Mouse (Mus musculus): ENCODE measurements around the gene Ikzf1. TPM values are rescaled to one million over a fixed set of nuclear protein-coding genes. Genes with fewer than 3 reads are reported as not detected.

The Ikzf1 gene
- polyA plus RNA-seq, 1 experiment from 2014 or later, result 1.5 TPM

DNA sequence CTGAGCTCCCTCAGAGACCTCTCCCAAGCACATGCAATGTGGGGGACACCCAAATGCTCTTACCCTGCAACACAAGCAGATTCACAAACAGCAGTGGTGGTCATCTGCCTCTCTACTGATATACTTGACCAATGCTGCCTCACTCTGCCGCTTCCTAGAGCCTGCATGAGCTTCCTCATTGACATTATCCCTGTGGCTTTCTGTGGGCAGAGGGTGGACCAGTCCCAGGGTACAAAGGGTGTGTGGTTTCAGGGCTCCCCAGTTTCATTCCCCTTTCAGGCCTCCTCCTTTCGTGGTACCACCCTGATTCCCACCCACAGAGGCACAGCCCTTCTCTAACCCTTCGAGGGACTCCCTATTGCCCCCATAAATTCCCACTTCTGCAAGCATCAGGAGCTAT lies 92.4 kb downstream of the Ikzf1 start:
- Histone ChIP-seq H3K36me3 (ENCODE audit: control insufficient read depth, insufficient read depth, low read length) (no peaks in the 10 kb centered on the region), H3K27me3 (ENCODE audit: control insufficient read depth, insufficient read depth, low read length) (no peaks in the 10 kb centered on the region), H3K4me2 (ENCODE audit: low read length) (no peak overlapping the region), H3K27ac (replicated peaks in 1 of 2; ENCODE audit: control insufficient read depth in 1 of 2, insufficient read depth in 1 of 2, low read depth in 2 of 2, low read length in 2 of 2) (no peak overlapping the region), H3K4me1 (ENCODE audit: control insufficient read depth in 2 of 2, insufficient read depth in 2 of 2, low read length in 2 of 2) (no peaks in the 10 kb centered on the region), H3K4me3 (ENCODE audit: control insufficient read depth in 1 of 2, insufficient read depth in 1 of 2, low read depth in 1 of 2, low read length in 2 of 2) (no peak overlapping the region), H3K9ac (ENCODE audit: low read length) (no peak overlapping the region), H3K9me3 (ENCODE audit: control insufficient read depth, low read length) (no peaks in the 10 kb centered on the region)
- WGBS, result 60% methylated on average over 3 of the region's 3 CpGs
- ATAC-seq (ENCODE audit: insufficient number of reproducible peaks, insufficient read depth, low FRiP score, low read depth), result no peak

DNA sequence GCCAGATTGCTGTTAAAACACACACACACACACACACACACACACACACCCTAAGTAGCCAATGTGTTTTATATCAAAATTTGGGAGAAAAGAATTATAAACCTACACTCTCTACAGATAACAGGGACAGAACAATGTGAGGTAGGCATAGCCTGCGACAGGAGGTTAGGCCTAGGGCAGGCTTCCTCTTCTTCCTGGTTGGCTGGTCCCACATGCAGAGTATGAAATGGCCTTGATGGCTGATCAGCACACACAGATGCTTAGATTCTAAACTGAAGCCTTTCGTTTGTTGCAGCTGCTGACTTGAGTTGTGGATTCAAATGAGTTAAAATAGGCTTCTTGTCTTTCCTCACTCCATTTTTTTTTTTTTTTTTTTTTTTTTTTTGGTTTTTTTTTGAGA lies 93.0 kb downstream of the Ikzf1 start:
- H3K4me3 ChIP-seq (ENCODE audit: control insufficient read depth in 1 of 2, insufficient read depth in 1 of 2, low read depth in 1 of 2, low read length in 2 of 2), result no peak overlapping the region
- H3K9ac ChIP-seq (ENCODE audit: low read length), result no peak overlapping the region
- H3K4me2 ChIP-seq (ENCODE audit: low read length), result no peak overlapping the region
- no peaks in the 10 kb centered on the region for H3K27me3 ChIP-seq (ENCODE audit: control insufficient read depth, insufficient read depth, low read length)
- H3K36me3 ChIP-seq (ENCODE audit: control insufficient read depth, insufficient read depth, low read length), result no peaks in the 10 kb centered on the region
- ATAC-seq (ENCODE audit: insufficient number of reproducible peaks, insufficient read depth, low FRiP score, low read depth), result no peak
- 73% methylated on average over 2 of the region's 2 CpGs for WGBS
- no peaks in the 10 kb centered on the region for H3K9me3 ChIP-seq (ENCODE audit: control insufficient read depth, low read length)
- no peak overlapping the region for H3K27ac ChIP-seq (replicated peaks in 1 of 2; ENCODE audit: control insufficient read depth in 1 of 2, insufficient read depth in 1 of 2, low read depth in 2 of 2, low read length in 2 of 2)
- H3K4me1 ChIP-seq (ENCODE audit: control insufficient read depth in 2 of 2, insufficient read depth in 2 of 2, low read length in 2 of 2), result no peaks in the 10 kb centered on the region

DNA sequence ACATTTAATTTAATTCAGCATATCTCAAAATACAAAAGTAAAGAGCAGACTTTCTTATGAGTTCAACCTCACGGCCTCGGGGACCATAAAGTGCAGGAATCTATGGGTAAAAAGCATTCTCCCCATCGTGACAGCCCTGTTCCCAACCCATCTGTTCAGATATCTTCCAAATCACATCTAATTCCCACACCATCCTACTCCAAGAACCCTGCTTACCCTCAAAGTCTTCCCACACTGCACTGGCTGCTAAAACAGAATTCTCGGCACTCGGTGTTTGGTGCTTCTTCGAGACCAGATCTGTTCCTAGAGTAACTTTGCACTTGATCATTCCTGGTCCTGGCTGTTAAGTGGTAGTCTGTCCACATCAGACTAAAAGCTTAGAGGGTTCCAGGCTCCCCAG lies 93.5 kb downstream of the Ikzf1 start:
- Histone ChIP-seq H3K4me1 (ENCODE audit: control insufficient read depth in 2 of 2, insufficient read depth in 2 of 2, low read length in 2 of 2) (no peaks in the 10 kb centered on the region), H3K9me3 (ENCODE audit: control insufficient read depth, low read length) (no peaks in the 10 kb centered on the region), H3K4me3 (ENCODE audit: control insufficient read depth in 1 of 2, insufficient read depth in 1 of 2, low read depth in 1 of 2, low read length in 2 of 2) (no peak overlapping the region), H3K4me2 (ENCODE audit: low read length) (no peak overlapping the region), H3K27ac (replicated peaks in 1 of 2; ENCODE audit: control insufficient read depth in 1 of 2, insufficient read depth in 1 of 2, low read depth in 2 of 2, low read length in 2 of 2) (no peak overlapping the region), H3K36me3 (ENCODE audit: control insufficient read depth, insufficient read depth, low read length) (no peaks in the 10 kb centered on the region), H3K27me3 (ENCODE audit: control insufficient read depth, insufficient read depth, low read length) (no peaks in the 10 kb centered on the region), H3K9ac (ENCODE audit: low read length) (no peak overlapping the region)
- no peak for ATAC-seq (ENCODE audit: insufficient number of reproducible peaks, insufficient read depth, low FRiP score, low read depth)
- 90% methylated on average over 6 of the region's 6 CpGs for whole genome bisulfite sequencing

DNA sequence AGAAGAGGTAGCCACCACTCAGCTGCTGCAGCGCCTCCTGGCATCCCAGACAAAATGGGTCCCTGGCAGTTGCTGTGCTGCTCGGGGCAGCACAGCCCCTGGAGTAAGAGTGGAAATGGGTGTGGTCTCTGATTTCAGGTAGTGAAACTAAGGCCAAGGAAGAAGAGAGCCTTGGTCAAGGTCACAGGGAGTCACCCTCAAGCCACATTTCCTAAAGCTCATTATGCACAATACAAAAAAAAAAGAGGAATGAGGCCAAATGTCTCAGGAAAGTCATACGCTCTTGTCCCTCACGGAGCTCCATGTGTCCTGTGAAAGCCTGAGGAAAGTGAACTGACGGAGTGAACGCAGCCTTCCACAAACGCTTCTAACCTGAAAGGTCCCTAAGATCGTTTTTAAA lies 96.9 kb downstream of the Ikzf1 start:
- Histone ChIP-seq H3K9me3 (ENCODE audit: control insufficient read depth, low read length) (no peaks in the 10 kb centered on the region), H3K36me3 (ENCODE audit: control insufficient read depth, insufficient read depth, low read length) (no peaks in the 10 kb centered on the region), H3K9ac (ENCODE audit: low read length) (no peak overlapping the region), H3K4me1 (ENCODE audit: control insufficient read depth in 2 of 2, insufficient read depth in 2 of 2, low read length in 2 of 2) (no peaks in the 10 kb centered on the region), H3K27me3 (ENCODE audit: control insufficient read depth, insufficient read depth, low read length) (no peaks in the 10 kb centered on the region), H3K27ac (replicated peaks in 1 of 2; ENCODE audit: control insufficient read depth in 1 of 2, insufficient read depth in 1 of 2, low read depth in 2 of 2, low read length in 2 of 2) (no peak overlapping the region), H3K4me2 (ENCODE audit: low read length) (no peak overlapping the region), H3K4me3 (ENCODE audit: control insufficient read depth in 1 of 2, insufficient read depth in 1 of 2, low read depth in 1 of 2, low read length in 2 of 2) (no peak overlapping the region)
- no peak for ATAC-seq (ENCODE audit: insufficient number of reproducible peaks, insufficient read depth, low FRiP score, low read depth)
- WGBS, result 78% methylated on average over 8 of the region's 8 CpGs

DNA sequence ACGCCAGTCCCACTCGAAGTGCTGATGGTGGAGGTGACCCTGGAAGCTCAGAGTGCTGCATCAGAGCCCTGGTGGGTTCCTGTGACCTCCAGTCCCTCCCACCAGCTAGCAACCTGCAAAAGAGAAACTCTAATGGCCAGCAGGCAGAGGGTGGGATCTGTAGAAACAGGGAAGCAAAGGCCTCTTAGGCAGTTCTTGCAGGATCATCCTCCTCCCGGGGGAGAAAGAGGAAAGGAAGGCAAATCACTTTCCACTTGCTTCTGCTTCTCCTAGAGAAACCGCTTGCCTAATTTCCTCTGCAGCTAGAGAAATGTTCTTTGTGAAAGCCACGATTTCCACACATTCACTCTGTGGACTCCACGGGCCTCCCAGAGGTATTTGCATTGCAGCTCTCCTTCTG lies 100.7 kb downstream of the Ikzf1 start:
- Histone ChIP-seq H3K4me1 (ENCODE audit: control insufficient read depth in 2 of 2, insufficient read depth in 2 of 2, low read length in 2 of 2) (0 out of 4 replicates have a peak, but pooled peaks cover 0 to 2% of the 10 kb centered on the region in 2 experiments), H3K4me2 (ENCODE audit: low read length) (no peak overlapping the region), H3K9ac (ENCODE audit: low read length) (no peak overlapping the region), H3K9me3 (ENCODE audit: control insufficient read depth, low read length) (no peaks in the 10 kb centered on the region), H3K4me3 (ENCODE audit: control insufficient read depth in 1 of 2, insufficient read depth in 1 of 2, low read depth in 1 of 2, low read length in 2 of 2) (no peak overlapping the region), H3K36me3 (ENCODE audit: control insufficient read depth, insufficient read depth, low read length) (no peaks in the 10 kb centered on the region), H3K27ac (replicated peaks in 1 of 2; ENCODE audit: control insufficient read depth in 1 of 2, insufficient read depth in 1 of 2, low read depth in 2 of 2, low read length in 2 of 2) (no peak overlapping the region), H3K27me3 (ENCODE audit: control insufficient read depth, insufficient read depth, low read length) (no peaks in the 10 kb centered on the region)
- no peak for ATAC-seq (ENCODE audit: insufficient number of reproducible peaks, insufficient read depth, low FRiP score, low read depth)
- WGBS, result 50% methylated on average over 6 of the region's 6 CpGs

DNA sequence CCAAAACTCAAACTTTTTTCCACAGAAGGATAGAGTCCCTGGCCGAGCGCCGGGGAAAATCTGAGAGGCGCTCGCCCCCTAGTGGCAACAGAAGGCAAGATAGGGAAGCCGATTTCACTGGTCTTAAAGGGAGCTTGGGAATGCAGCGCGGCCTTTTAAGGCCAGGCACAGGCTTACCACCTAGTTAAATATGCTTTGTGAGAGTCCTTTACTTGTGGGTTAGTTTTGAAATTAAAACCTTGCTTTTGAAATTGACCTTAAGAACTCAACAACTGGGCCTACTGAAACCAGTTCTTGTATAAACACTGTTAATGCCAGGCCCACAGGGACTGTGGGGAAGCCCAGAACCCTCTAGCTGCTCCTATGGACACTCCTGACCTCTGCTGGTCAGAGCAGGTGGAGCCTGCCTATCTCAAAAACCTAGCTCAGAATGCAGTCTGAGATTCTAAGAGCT lies 103.7 kb downstream of the Ikzf1 start:
- ATAC-seq (ENCODE audit: insufficient number of reproducible peaks, insufficient read depth, low FRiP score, low read depth), result peak; percentile 86
- Histone ChIP-seq H3K9me3 (ENCODE audit: control insufficient read depth, low read length) (no peaks in the 10 kb centered on the region), H3K36me3 (ENCODE audit: control insufficient read depth, insufficient read depth, low read length) (no peaks in the 10 kb centered on the region), H3K9ac (ENCODE audit: low read length) (no peak overlapping the region), H3K27me3 (ENCODE audit: control insufficient read depth, insufficient read depth, low read length) (no peaks in the 10 kb centered on the region), H3K4me1 (ENCODE audit: control insufficient read depth in 2 of 2, insufficient read depth in 2 of 2, low read length in 2 of 2) (0 out of 4 replicates have a peak, but pooled peaks cover 0 to 2% of the 10 kb centered on the region in 2 experiments), H3K4me3 (ENCODE audit: control insufficient read depth in 1 of 2, insufficient read depth in 1 of 2, low read depth in 1 of 2, low read length in 2 of 2) (0 out of 4 replicates have a peak overlapping the region, but pooled peaks of 1 of the 2 experiments have one; percentile 3), H3K4me2 (ENCODE audit: low read length) (peak overlapping the region; percentile 57), H3K27ac (replicated peaks in 1 of 2; ENCODE audit: control insufficient read depth in 1 of 2, insufficient read depth in 1 of 2, low read depth in 2 of 2, low read length in 2 of 2) (no peak overlapping the region)
- 1% methylated on average over 8 of the region's 8 CpGs for WGBS

DNA sequence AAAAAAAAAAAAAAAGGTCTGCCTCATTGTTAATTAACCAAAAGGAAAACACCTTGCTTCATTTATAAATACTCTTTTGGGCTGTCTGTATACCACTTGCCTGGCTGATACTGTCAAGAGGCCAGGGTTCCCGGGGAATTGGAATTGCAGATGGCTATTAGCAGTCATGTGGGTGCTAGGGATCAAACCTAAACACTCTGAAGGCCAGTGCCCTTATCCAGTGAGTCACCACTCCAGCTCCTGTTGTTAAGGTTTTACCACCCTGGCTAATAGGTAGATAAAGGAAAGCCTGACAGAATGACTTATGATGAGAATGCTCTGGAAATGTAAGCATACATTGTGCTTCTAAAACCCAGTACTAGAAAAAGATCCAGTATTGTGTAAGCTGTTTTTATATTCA lies 109.8 kb downstream of the Ikzf1 start:
- no peaks in the 10 kb centered on the region for H3K27me3 ChIP-seq (ENCODE audit: control insufficient read depth, insufficient read depth, low read length)
- no peak overlapping the region for H3K9ac ChIP-seq (ENCODE audit: low read length)
- H3K9me3 ChIP-seq (ENCODE audit: control insufficient read depth, low read length), result no peaks in the 10 kb centered on the region
- peaks cover 33% of the 10 kb centered on the region for H3K36me3 ChIP-seq (ENCODE audit: control insufficient read depth, insufficient read depth, low read length)
- WGBS, result 77% methylated on average over 1 of the region's 1 CpGs
- H3K27ac ChIP-seq (replicated peaks in 1 of 2; ENCODE audit: control insufficient read depth in 1 of 2, insufficient read depth in 1 of 2, low read depth in 2 of 2, low read length in 2 of 2), result no peak overlapping the region
- ATAC-seq (ENCODE audit: insufficient number of reproducible peaks, insufficient read depth, low FRiP score, low read depth), result no peak
- no peak overlapping the region for H3K4me3 ChIP-seq (ENCODE audit: control insufficient read depth in 1 of 2, insufficient read depth in 1 of 2, low read depth in 1 of 2, low read length in 2 of 2)
- no peak overlapping the region for H3K4me2 ChIP-seq (ENCODE audit: low read length)
- H3K4me1 ChIP-seq (ENCODE audit: control insufficient read depth in 2 of 2, insufficient read depth in 2 of 2, low read length in 2 of 2), result no peaks in the 10 kb centered on the region

DNA sequence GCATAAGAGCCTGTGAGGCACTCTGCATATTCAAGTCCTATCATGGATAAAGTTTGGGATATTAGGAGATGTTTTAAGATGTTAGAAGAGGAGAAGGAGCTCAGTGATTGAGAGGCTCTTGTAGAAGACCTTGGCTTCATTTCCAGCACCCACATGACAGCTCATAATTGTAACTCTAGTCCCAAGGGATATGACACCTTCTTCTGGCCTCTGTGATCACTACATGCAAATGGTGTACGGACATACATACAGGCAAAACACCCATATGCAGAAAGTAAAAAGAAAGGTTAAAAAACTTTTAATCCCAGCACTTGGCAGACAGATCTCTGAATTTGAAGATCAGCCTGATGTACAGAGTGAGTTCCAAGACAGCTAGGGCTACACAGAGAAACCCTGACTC lies 113.9 kb downstream of the Ikzf1 start:
- Histone ChIP-seq H3K9ac (ENCODE audit: low read length) (no peak overlapping the region), H3K27ac (replicated peaks in 1 of 2; ENCODE audit: control insufficient read depth in 1 of 2, insufficient read depth in 1 of 2, low read depth in 2 of 2, low read length in 2 of 2) (no peak overlapping the region), H3K4me3 (ENCODE audit: control insufficient read depth in 1 of 2, insufficient read depth in 1 of 2, low read depth in 1 of 2, low read length in 2 of 2) (no peak overlapping the region), H3K9me3 (ENCODE audit: control insufficient read depth, low read length) (no peaks in the 10 kb centered on the region), H3K4me2 (ENCODE audit: low read length) (no peak overlapping the region), H3K4me1 (ENCODE audit: control insufficient read depth in 2 of 2, insufficient read depth in 2 of 2, low read length in 2 of 2) (peaks cover 0 to 6% of the 10 kb centered on the region in 2 experiments; a peak in 1 of 4 replicates), H3K36me3 (ENCODE audit: control insufficient read depth, insufficient read depth, low read length) (peaks cover 71% of the 10 kb centered on the region), H3K27me3 (ENCODE audit: control insufficient read depth, insufficient read depth, low read length) (no peaks in the 10 kb centered on the region)
- WGBS, result 100% methylated on average over 1 of the region's 1 CpGs
- no peak for ATAC-seq (ENCODE audit: insufficient number of reproducible peaks, insufficient read depth, low FRiP score, low read depth)

All from heart, embryonic 14.5 days (tissue).